Mouse (Mus musculus) bone marrow macrophage, adult 2 months (primary cell): ENCODE results near the gene Plekhm1. TPM values are rescaled to one million over a fixed set of nuclear protein-coding genes. Genes with fewer than 3 reads are reported as not detected.

Experiments used
- H3K27ac ChIP-seq: 2 replicates; pipeline ENCODE4 v1.5.1; 2012; ENCODE audit warnings: low read depth, low read length; ENCODE audit not compliant: insufficient read depth
- H3K4me1 ChIP-seq: 2 replicates; pipeline ENCODE4 v1.6.1; 2012; ENCODE audit warnings: low read length; ENCODE audit not compliant: control insufficient read depth, insufficient read depth
- H3K4me3 ChIP-seq: 2 replicates; pipeline ENCODE4 v1.5.1; 2012; ENCODE audit warnings: mild to moderate bottlenecking, low read length, moderate library complexity; ENCODE audit not compliant: insufficient read depth
- CTCF ChIP-seq: IDR thresholded peaks from 2 replicates; pipeline ENCODE4 v1.5.1; 2012; ENCODE audit warnings: low read depth, mild to moderate bottlenecking, low read length, moderate library complexity
- POLR2A ChIP-seq: IDR thresholded peaks from 2 replicates; pipeline ENCODE4 v1.6.1; 2012; ENCODE audit warnings: mild to moderate bottlenecking, low read depth, low read length, borderline replicate concordance
- polyA plus RNA-seq: library from polyadenylated mRNA; stranded (reverse); fragments of >200 nt; gene quantifications from 2 replicates; pipeline ENCODE4 v1.2.4, GENCODE M21; 2012; ENCODE audit not compliant: missing spikeins, insufficient read depth, insufficient read length

The Plekhm1 gene
- polyA plus RNA-seq, 1 experiment, result 75.0 TPM

DNA sequence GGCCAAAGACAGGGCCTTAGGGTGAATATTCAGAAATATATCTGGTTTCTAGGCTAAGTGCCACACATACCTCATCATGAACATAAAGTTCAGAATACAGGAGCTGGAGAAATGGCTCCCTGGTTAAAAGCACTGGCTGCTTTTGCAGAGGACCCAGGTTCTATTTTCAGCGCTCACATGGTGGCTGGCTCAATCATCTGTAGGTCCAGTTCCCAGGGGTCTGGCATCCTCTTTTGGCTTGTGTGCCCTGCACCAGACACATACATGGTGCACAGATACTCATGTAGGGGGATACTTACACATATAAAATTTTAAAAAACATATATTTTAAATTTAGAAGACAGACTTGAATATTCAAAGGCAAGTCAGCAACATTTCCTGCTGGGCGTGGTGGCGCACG lies 16.3 kb downstream of the Plekhm1 start:
- Histone ChIP-seq H3K4me1 (peaks cover 69% of the 10 kb centered on the region), H3K27ac (peak overlapping the region; percentile 14; the same call in 1 of the 2 replicates), H3K4me3 (no peak overlapping the region)
- no peak for TF ChIP-seq POLR2A
- no peak for TF ChIP-seq CTCF

- Histone ChIP-seq H3K4me1 (peaks cover 74% of the 10 kb centered on the region), H3K4me3 (no peak overlapping the region), H3K27ac (no peak overlapping the region)
- TF ChIP-seq POLR2A, result no peak
- TF ChIP-seq CTCF, result no peak
Observed at GRCm38 (mm10) chr11:103394604-103395003, 17.9 kb downstream of the Plekhm1 start.

- TF ChIP-seq CTCF (no peak), POLR2A (no peak)
- Histone ChIP-seq H3K4me1 (peaks cover 75% of the 10 kb centered on the region), H3K27ac (no peak overlapping the region), H3K4me3 (no peak overlapping the region)
Observed at GRCm38 (mm10) chr11:103394025-103394424, 18.5 kb downstream of the Plekhm1 start.

GRCm38 (mm10) chr11:103387870-103388526 lies 24.5 kb downstream of the Plekhm1 start:
- TF ChIP-seq POLR2A (no peak), CTCF (no peak)
- Histone ChIP-seq H3K4me3 (no peak overlapping the region), H3K4me1 (peaks cover 56% of the 10 kb centered on the region), H3K27ac (no peak overlapping the region)

GRCm38 (mm10) chr11:103386827-103387226 lies 25.7 kb downstream of the Plekhm1 start:
- Histone ChIP-seq H3K27ac (no peak overlapping the region), H3K4me3 (no peak overlapping the region), H3K4me1 (peaks cover 54% of the 10 kb centered on the region)
- TF ChIP-seq POLR2A, result no peak
- TF ChIP-seq CTCF, result no peak

DNA sequence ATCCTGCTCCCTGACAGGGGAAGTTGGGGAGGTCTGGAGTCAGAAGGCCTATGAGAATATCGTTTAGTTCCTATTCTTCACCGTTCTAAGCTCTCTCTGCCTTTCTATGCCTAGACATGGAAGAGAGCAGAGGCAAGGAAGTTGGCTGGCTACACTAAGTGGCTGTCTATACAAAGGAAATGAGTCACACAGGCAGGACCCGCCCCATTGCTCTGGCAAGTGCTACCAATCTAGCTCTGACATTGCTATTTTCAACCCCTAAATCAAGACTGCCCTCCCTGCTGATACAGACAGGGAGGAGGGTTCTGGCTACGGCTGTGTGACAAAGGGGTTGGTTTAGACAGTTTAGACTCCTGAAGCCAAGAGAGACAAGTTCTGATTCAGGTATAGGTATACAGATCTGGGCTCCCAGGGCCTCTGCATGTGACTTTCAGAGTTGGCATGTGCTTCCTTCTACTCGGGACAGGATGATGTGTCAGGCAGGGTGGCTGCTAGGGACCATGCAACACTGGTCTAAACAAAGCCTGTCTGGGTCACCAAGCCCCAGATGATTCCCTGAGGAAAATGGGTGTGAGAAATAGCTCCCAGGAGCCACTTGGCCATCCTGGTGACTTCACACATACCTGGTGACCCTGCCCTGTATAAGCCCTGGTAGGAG lies 30.4 kb downstream of the Plekhm1 start:
- no peak for TF ChIP-seq POLR2A
- TF ChIP-seq CTCF, result no peak
- Histone ChIP-seq H3K27ac (peak overlapping the region; percentile 76), H3K4me1 (peaks cover 46% of the 10 kb centered on the region), H3K4me3 (no peak overlapping the region)

DNA sequence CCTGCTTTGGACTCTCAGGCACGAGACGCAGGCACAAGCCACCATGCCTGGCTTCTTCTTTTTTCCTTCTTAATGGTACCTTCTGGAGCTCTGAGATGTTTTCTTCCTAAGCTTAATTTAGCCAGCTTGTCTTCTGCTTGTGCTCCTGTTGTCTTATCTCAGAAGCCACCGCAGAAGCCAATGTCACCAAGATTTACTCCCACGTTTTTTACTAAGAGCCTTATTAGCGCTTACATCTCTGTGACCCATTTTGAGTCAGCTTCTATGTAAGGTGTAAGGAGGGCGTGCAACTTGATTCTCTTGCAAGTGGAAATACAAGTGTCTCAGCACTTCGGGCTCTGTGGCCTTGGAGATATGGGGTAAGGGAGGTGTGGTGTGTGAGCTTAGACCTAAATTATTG lies 31.0 kb downstream of the Plekhm1 start:
- Histone ChIP-seq H3K27ac (peak overlapping the region; percentile 76), H3K4me1 (peaks cover 46% of the 10 kb centered on the region), H3K4me3 (no peak overlapping the region)
- TF ChIP-seq CTCF (no peak), POLR2A (no peak)

DNA sequence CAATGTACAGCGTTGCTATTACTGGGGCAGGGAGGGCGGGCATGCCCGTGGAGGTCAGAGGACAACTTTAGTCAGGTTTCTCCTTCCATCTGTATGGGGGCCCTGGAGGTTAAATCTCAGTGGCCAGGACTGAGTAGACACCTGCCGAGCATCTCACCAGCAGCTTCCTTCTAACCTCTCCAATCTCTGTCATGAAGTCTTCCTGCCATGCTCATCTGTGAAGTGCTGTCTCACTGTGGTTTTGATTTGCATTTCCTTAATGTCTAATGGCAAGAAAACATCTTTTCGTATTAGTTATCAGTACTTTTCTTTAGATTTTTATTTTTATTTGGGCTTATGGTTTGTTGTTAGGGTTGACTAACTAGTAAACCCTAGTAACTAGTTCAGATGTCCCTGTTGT lies 32.0 kb downstream of the Plekhm1 start:
- no peak for TF ChIP-seq POLR2A
- no peak for TF ChIP-seq CTCF
- Histone ChIP-seq H3K4me1 (peaks cover 47% of the 10 kb centered on the region), H3K27ac (peak overlapping the region; percentile 76; the same call in 1 of the 2 replicates), H3K4me3 (no peak overlapping the region)

- TF ChIP-seq POLR2A, result no peak
- no peak for TF ChIP-seq CTCF
- H3K4me3 ChIP-seq, result no peak overlapping the region
- peaks cover 55% of the 10 kb centered on the region for H3K4me1 ChIP-seq
- no peak overlapping the region for H3K27ac ChIP-seq
Observed at GRCm38 (mm10) chr11:103378341-103378740, 34.1 kb downstream of the Plekhm1 start.

DNA sequence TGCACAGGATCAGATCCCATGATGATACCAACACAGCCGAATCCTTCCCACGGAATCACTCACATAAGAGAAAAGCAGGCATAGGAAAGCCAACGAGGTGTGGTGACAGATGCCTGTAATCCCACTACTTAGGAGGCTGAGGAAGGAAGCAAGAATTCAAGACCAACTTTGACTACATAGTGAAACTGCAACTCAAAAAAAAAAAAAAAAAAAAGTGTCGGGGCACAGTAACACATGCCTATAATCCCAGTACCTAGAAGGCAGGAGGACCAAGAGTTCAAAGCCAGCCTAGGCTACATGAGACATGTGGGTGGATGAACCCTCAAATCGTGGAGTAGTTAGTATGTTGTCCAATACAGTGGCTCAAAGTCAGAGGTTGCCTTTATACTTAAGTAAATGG lies 36.7 kb downstream of the Plekhm1 start:
- H3K4me1 ChIP-seq, result peaks cover 54% of the 10 kb centered on the region
- H3K27ac ChIP-seq, result no peak overlapping the region
- TF ChIP-seq CTCF, result no peak
- TF ChIP-seq POLR2A, result no peak
- no peak overlapping the region for H3K4me3 ChIP-seq

- TF ChIP-seq CTCF (no peak), POLR2A (no peak)
- no peak overlapping the region; the same call in 1 of the 2 replicates for H3K27ac ChIP-seq
- no peak overlapping the region for H3K4me3 ChIP-seq
- H3K4me1 ChIP-seq, result peaks cover 52% of the 10 kb centered on the region
Observed at GRCm38 (mm10) chr11:103375258-103375657, 37.2 kb downstream of the Plekhm1 start.
